Mouse (Mus musculus): ENCODE results near the gene Ccdc141.

GRCm38 (mm10) chr2:77011981-77012380 is 158.5 kb downstream of the Ccdc141 start:
- TF ChIP-seq REST (IDR thresholded peaks at IDR 0.05; ENCODE audit: insufficient read depth, insufficient read length) (no peak), POLR2AphosphoS2 (IDR thresholded peaks at IDR 0.05; ENCODE audit: insufficient read length, low read depth) (no peak), POLR2A (IDR thresholded peaks at IDR 0.05; ENCODE audit: insufficient read length, low read depth) (no peak), MYOD1 (IDR thresholded peaks at IDR 0.05; ENCODE audit: control insufficient read depth in 1 of 3, insufficient read length in 2 of 3, low read depth in 2 of 3) (no peak), MAX (IDR thresholded peaks at IDR 0.05; ENCODE audit: low read depth) (no peak), E2F4 (IDR thresholded peaks at IDR 0.05; ENCODE audit: insufficient read depth) (no peak), TCF12 (IDR thresholded peaks at IDR 0.05; ENCODE audit: insufficient read depth, poor library complexity, severe bottlenecking) (no peak), MYOG (IDR thresholded peaks at IDR 0.05; ENCODE audit: control insufficient read depth in 1 of 3, insufficient read depth in 1 of 3, insufficient read length in 2 of 3, low read depth in 2 of 3) (no peak), SRF (IDR thresholded peaks at IDR 0.05; ENCODE audit: control insufficient read depth, insufficient read length, low read depth) (no peak)

Measured in myocyte (in vitro differentiated cells).